Mouse (Mus musculus) lung, adult 2 months (tissue): Measurements from ENCODE around the gene Arhgap15.

Source experiments
- CTCF ChIP-seq: fragments of 200-500 bp; IDR thresholded peaks from 2 replicates; pipeline ENCODE4 v1.5.1; 2011; ENCODE audit warnings: mild to moderate bottlenecking, low read length, control low read depth; ENCODE audit not compliant: insufficient read depth
- POLR2A ChIP-seq: fragments of 200-500 bp; IDR thresholded peaks from 2 replicates; pipeline ENCODE4 v1.6.1; 2011; ENCODE audit warnings: low read depth, mild to moderate bottlenecking, control low read depth, low read length, borderline replicate concordance; ENCODE audit errors: extremely low read depth

DNA sequence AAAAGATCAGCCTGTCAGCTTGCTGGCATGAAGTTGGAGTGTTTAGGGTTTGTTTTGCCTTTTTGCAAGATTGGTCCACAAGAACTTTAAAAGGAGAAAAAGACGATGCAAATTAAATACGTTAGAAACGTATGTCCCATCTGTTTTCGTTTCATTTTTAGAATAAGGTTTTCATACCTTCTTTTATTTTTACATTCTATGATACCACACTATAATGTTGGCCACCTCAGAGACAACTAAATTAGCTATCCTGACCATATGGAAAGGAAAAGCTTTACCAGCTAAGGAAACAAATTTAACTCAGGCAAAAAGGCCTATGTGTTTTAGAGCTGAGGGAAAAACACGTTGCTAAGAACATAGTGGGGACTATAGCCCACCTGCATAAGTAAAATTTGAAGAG is 264.8 kb downstream of the Arhgap15 start:
- TF ChIP-seq CTCF: no peak
- TF ChIP-seq POLR2A: no peak
